Mouse (Mus musculus): ENCODE results near the gene Ctse.

GRCm38 (mm10) chr1:131640062-131640461 is 2.0 kb downstream of the Ctse start:
- TF ChIP-seq CTCF (IDR thresholded peaks at IDR 0.05; ENCODE audit: low read depth, low read length), result no peak
- no peak for TF ChIP-seq POLR2A (IDR thresholded peaks at IDR 0.05; ENCODE audit: extremely low read depth, insufficient read depth, low read length)
